Mouse (Mus musculus): ENCODE results near the gene Gdf5. TPM values are rescaled to one million over a fixed set of nuclear protein-coding genes. Genes with fewer than 3 reads are reported as not detected.

The Gdf5 gene
- polyA plus RNA-seq, 1 experiment from 2014 or later = 0.07 TPM

Other genes with a start within 250 kb of the Gdf5 start
- gene Edem2, start 215.9 kb downstream of the Gdf5 start, polyA plus RNA-seq (2016; fragmentation: Nextera tagmentation; extraction: Ambion mirVana) = 24.6 and 25.1 TPM in 2 replicates
- gene Gm17581, start 209.5 kb downstream of the Gdf5 start, polyA plus RNA-seq (2016; fragmentation: Nextera tagmentation; extraction: Ambion mirVana) = not detected in 2 replicates
- 1.2 and 1.5 TPM in 2 replicates for gene Procr, start 194.2 kb downstream of the Gdf5 start, polyA plus RNA-seq (2016; fragmentation: Nextera tagmentation; extraction: Ambion mirVana)
- 0.04 TPM in 1 of 2 replicates, not detected in the other for gene Mmp24, start 170.0 kb downstream of the Gdf5 start, polyA plus RNA-seq (2016; fragmentation: Nextera tagmentation; extraction: Ambion mirVana)
- gene BC029722, start 125.9 kb downstream of the Gdf5 start, polyA plus RNA-seq (2016; fragmentation: Nextera tagmentation; extraction: Ambion mirVana) = 6.0 and 6.6 TPM in 2 replicates
- gene Eif6, start 118.4 kb downstream of the Gdf5 start, polyA plus RNA-seq (2016; fragmentation: Nextera tagmentation; extraction: Ambion mirVana) = 186 and 198 TPM in 2 replicates
- 0.04 and 0.07 TPM in 2 replicates for gene Fam83c, start 110.5 kb downstream of the Gdf5 start, polyA plus RNA-seq (2016; fragmentation: Nextera tagmentation; extraction: Ambion mirVana)
- 51.0 and 56.6 TPM in 2 replicates for gene Uqcc1, start 15.1 kb downstream of the Gdf5 start, polyA plus RNA-seq (2016; fragmentation: Nextera tagmentation; extraction: Ambion mirVana)
- gene Gm15557, start 4.6 kb downstream of the Gdf5 start, polyA plus RNA-seq (2016; fragmentation: Nextera tagmentation; extraction: Ambion mirVana) = not detected in 2 replicates
- 20.7 and 21.4 TPM in 2 replicates for gene Cep250, start 11.1 kb upstream of the Gdf5 start, polyA plus RNA-seq (2016; fragmentation: Nextera tagmentation; extraction: Ambion mirVana)
- 1.3 and 1.6 TPM in 2 replicates for gene 6430550D23Rik, start 62.6 kb upstream of the Gdf5 start, polyA plus RNA-seq (2016; fragmentation: Nextera tagmentation; extraction: Ambion mirVana)
- 100 and 104 TPM in 2 replicates for gene Ergic3, start 62.7 kb upstream of the Gdf5 start, polyA plus RNA-seq (2016; fragmentation: Nextera tagmentation; extraction: Ambion mirVana)
- gene Fer1l4, start 107.6 kb upstream of the Gdf5 start, polyA plus RNA-seq (2016; fragmentation: Nextera tagmentation; extraction: Ambion mirVana) = not detected in 2 replicates
- 2.2 and 2.6 TPM in 2 replicates for gene Spag4, start 119.8 kb upstream of the Gdf5 start, polyA plus RNA-seq (2016; fragmentation: Nextera tagmentation; extraction: Ambion mirVana)
- 36.2 and 37.6 TPM in 2 replicates for gene Cpne1, start 166.6 kb upstream of the Gdf5 start, polyA plus RNA-seq (2016; fragmentation: Nextera tagmentation; extraction: Ambion mirVana)
- gene Rbm12, start 166.6 kb upstream of the Gdf5 start, polyA plus RNA-seq (2016; fragmentation: Nextera tagmentation; extraction: Ambion mirVana) = 15.5 and 17.2 TPM in 2 replicates
- gene Gm28036, start 181.7 kb upstream of the Gdf5 start, polyA plus RNA-seq (2016; fragmentation: Nextera tagmentation; extraction: Ambion mirVana) = 11.1 and 11.6 TPM in 2 replicates
- 302 and 311 TPM in 2 replicates for gene Romo1, start 198.7 kb upstream of the Gdf5 start, polyA plus RNA-seq (2016; fragmentation: Nextera tagmentation; extraction: Ambion mirVana)
- gene Nfs1, start 198.8 kb upstream of the Gdf5 start, polyA plus RNA-seq (2016; fragmentation: Nextera tagmentation; extraction: Ambion mirVana) = 70.7 and 72.0 TPM in 2 replicates
- gene Rbm39, start 234.9 kb upstream of the Gdf5 start, polyA plus RNA-seq (2016; fragmentation: Nextera tagmentation; extraction: Ambion mirVana) = 328 and 329 TPM in 2 replicates